Mouse (Mus musculus): Measurements from ENCODE around the gene Fam204a. TPM values are rescaled to one million over a fixed set of nuclear protein-coding genes. Genes with fewer than 3 reads are reported as not detected.

Fam204a gene
- total and polyA plus RNA-seq, 3 experiments, result 26.5 to 78.1 (median 69.0) TPM

- Histone ChIP-seq H3K4me1 (ENCODE audit: control insufficient read depth in 1 of 2, insufficient read depth in 2 of 2) (peaks cover 3 to 39% of the 10 kb centered on the region in 2 experiments; a peak in 3 of 4 replicates), H3K27ac (ENCODE audit: insufficient read depth, low read depth) (no peak overlapping the region), H3K27me3 (replicated peaks) (no peaks in the 10 kb centered on the region), H3K9me3 (replicated peaks; ENCODE audit: low read length) (no peaks in the 10 kb centered on the region), H3K4me3 (replicated peaks in 1 of 3; ENCODE audit: low read depth in 2 of 3, low read length in 2 of 3, poor library complexity in 1 of 3) (peak overlapping the region in 1 of 3 experiments; percentile 31), H3K36me3 (replicated peaks in 1 of 2; ENCODE audit: control insufficient read depth in 1 of 2, insufficient read depth in 1 of 2, low read length in 1 of 2) (no peaks in the 10 kb centered on the region), H3K9ac (ENCODE audit: insufficient read depth, low read depth) (peak overlapping the region; percentile 52), H3K79me2 (replicated peaks; ENCODE audit: control insufficient read depth, extremely low read depth, insufficient read depth, poor library complexity, severe bottlenecking) (no peaks in the 10 kb centered on the region), H3K4me2 (ENCODE audit: insufficient read depth, low read depth, poor library complexity, severe bottlenecking) (peak overlapping the region; percentile 75)
- DNase-seq (ENCODE audit: extremely low read depth), result peak; percentile 95
- no peak for TF ChIP-seq PAX5 (IDR thresholded peaks at IDR 0.05; ENCODE audit: low read length)
- no peak for TF ChIP-seq USF1 (IDR thresholded peaks at IDR 0.05; ENCODE audit: low read depth, low read length)
- peak; percentile 96 to 100 for TF ChIP-seq CTCF (conservative IDR thresholded peaks at IDR 0.05 in 1 of 2, IDR thresholded peaks at IDR 0.05 in 1 of 2; ENCODE audit: low read depth in 2 of 2, low read length in 2 of 2)
- no peak for TF ChIP-seq KAT2A (IDR thresholded peaks at IDR 0.05; ENCODE audit: insufficient replicate concordance, low read length)
- TF ChIP-seq ZMIZ1 (IDR thresholded peaks at IDR 0.05; ENCODE audit: low read depth, low read length), result no peak
- TF ChIP-seq ZNF384 (IDR thresholded peaks at IDR 0.05; ENCODE audit: low read depth, low read length), result peak; percentile 70
- peak; percentile 97 for TF ChIP-seq IRF4 (IDR thresholded peaks at IDR 0.05; ENCODE audit: low read depth, low read length)
- TF ChIP-seq CHD1 (IDR thresholded peaks at IDR 0.05; ENCODE audit: low read depth, low read length), result no peak; the same call in 1 of the 2 replicates
- TF ChIP-seq RAD21 (IDR thresholded peaks at IDR 0.05; ENCODE audit: low read depth, low read length), result peak; percentile 61
- no peak for TF ChIP-seq POLR2AphosphoS2 (IDR thresholded peaks at IDR 0.05; ENCODE audit: low read depth, low read length)
- 0 out of 2 replicates have a peak, but pooled peaks have one; percentile 22 for TF ChIP-seq TBP (conservative IDR thresholded peaks at IDR 0.05; ENCODE audit: low read depth, low read length)
- TF ChIP-seq ELF1 (IDR thresholded peaks at IDR 0.05; ENCODE audit: low read depth, low read length), result peak; percentile 73
- TF ChIP-seq SIN3A (IDR thresholded peaks at IDR 0.05; ENCODE audit: low read length), result 0 out of 2 replicates have a peak, but pooled peaks have one; percentile 34
- no peak for TF ChIP-seq MAX (IDR thresholded peaks at IDR 0.05; ENCODE audit: low read length)
- peak; percentile 94; the same call in 1 of the 2 replicates for TF ChIP-seq NELFE (IDR thresholded peaks at IDR 0.05; ENCODE audit: low read depth, low read length)
- TF ChIP-seq MAZ (IDR thresholded peaks at IDR 0.05; ENCODE audit: low read depth, low read length), result peak; percentile 12; the same call in 1 of the 2 replicates
- TF ChIP-seq JUND (conservative IDR thresholded peaks at IDR 0.05; ENCODE audit: low read depth, low read length), result no peak; the same call in 1 of the 2 replicates
- TF ChIP-seq BHLHE40 (IDR thresholded peaks at IDR 0.05; ENCODE audit: low read depth, low read length), result 0 out of 2 replicates have a peak, but pooled peaks have one; percentile 4
- 0 out of 2 replicates have a peak, but pooled peaks have one; percentile 57 for TF ChIP-seq MEF2A (IDR thresholded peaks at IDR 0.05; ENCODE audit: borderline replicate concordance, low read depth, low read length)
- peak; percentile 83 for TF ChIP-seq EP300 (IDR thresholded peaks at IDR 0.05; ENCODE audit: low read length)
- no peak for TF ChIP-seq MXI1 (IDR thresholded peaks at IDR 0.05; ENCODE audit: low read depth, low read length)
- peak; percentile 73 for TF ChIP-seq SMC3 (IDR thresholded peaks at IDR 0.05; ENCODE audit: low read depth, low read length)
- TF ChIP-seq NRF1 (IDR thresholded peaks at IDR 0.05; ENCODE audit: low read depth, low read length), result no peak
- TF ChIP-seq E2F4 (IDR thresholded peaks at IDR 0.05; ENCODE audit: insufficient replicate concordance, low read depth, low read length), result no peak
- TF ChIP-seq MAFK (IDR thresholded peaks at IDR 0.05; ENCODE audit: insufficient replicate concordance, low read length), result no peak
- TF ChIP-seq HCFC1 (IDR thresholded peaks at IDR 0.05; ENCODE audit: low read depth, low read length), result peak; percentile 53; the same call in 1 of the 2 replicates
- 0 out of 2 replicates have a peak, but pooled peaks have one; percentile 35 for TF ChIP-seq RCOR1 (conservative IDR thresholded peaks at IDR 0.05; ENCODE audit: low read depth, low read length)
- no peak for TF ChIP-seq UBTF (IDR thresholded peaks at IDR 0.05; ENCODE audit: low read depth, low read length)
- TF ChIP-seq ZC3H11A (IDR thresholded peaks at IDR 0.05; ENCODE audit: low read depth, low read length), result no peak
- no peak for TF ChIP-seq POLR2A (IDR thresholded peaks at IDR 0.05; ENCODE audit: low read depth, low read length)
- TF ChIP-seq ZKSCAN1 (IDR thresholded peaks at IDR 0.05; ENCODE audit: borderline replicate concordance, low read depth, low read length), result no peak
- no peak for TF ChIP-seq MYC (IDR thresholded peaks at IDR 0.05; ENCODE audit: low read depth, low read length)
- 0 out of 2 replicates have a peak, but pooled peaks have one; percentile 38 for TF ChIP-seq TCF12 (IDR thresholded peaks at IDR 0.05; ENCODE audit: low read depth, low read length)
- TF ChIP-seq USF2 (conservative IDR thresholded peaks at IDR 0.05; ENCODE audit: low read depth, low read length), result no peak
- TF ChIP-seq ETS1 (conservative IDR thresholded peaks at IDR 0.05; ENCODE audit: low read depth, low read length), result peak; percentile 10; the same call in 1 of the 2 replicates
- no peak for TF ChIP-seq JUN (IDR thresholded peaks at IDR 0.05; ENCODE audit: insufficient read depth, low read depth, low read length)
- peak; percentile 40; the same call in 1 of the 2 replicates for TF ChIP-seq CHD2 (IDR thresholded peaks at IDR 0.05; ENCODE audit: low read length)
- no peak for TF ChIP-seq GABPA (IDR thresholded peaks at IDR 0.05; ENCODE audit: insufficient replicate concordance, low read depth, low read length)
- dilution Hi-C loops (cut with MboI; ENCODE audit: extremely low pct_ligation_motif_present, extremely low pct_unique_long_range_greater_than_20kb, low sequenced_read_pairs), result no loop called here
- in situ Hi-C loops (cut with MboI; ENCODE audit: low pct_ligation_motif_present, low pct_unique_long_range_greater_than_20kb, low sequenced_read_pairs), result no loop called here
Observed at GRCm38 (mm10) chr19:60160611-60161274, 65.8 kb downstream of the Fam204a start.

Data from CH12.LX (cell line).